Mouse (Mus musculus) spleen, adult 2 months (tissue): ENCODE data around the gene Olfr157.

Experiments
- CTCF ChIP-seq: fragments of 200-500 bp; IDR thresholded peaks from 2 replicates; pipeline ENCODE4 v1.5.1; 2011; ENCODE audit warnings: mild to moderate bottlenecking, inconsistent platforms; ENCODE audit not compliant: insufficient read depth, insufficient read length, insufficient replicate concordance; ENCODE audit errors: extremely low read depth
- POLR2A ChIP-seq: fragments of 200-500 bp; IDR thresholded peaks from 2 replicates; pipeline ENCODE4 v1.6.1; 2011; ENCODE audit warnings: low read depth, low read length, inconsistent platforms

DNA sequence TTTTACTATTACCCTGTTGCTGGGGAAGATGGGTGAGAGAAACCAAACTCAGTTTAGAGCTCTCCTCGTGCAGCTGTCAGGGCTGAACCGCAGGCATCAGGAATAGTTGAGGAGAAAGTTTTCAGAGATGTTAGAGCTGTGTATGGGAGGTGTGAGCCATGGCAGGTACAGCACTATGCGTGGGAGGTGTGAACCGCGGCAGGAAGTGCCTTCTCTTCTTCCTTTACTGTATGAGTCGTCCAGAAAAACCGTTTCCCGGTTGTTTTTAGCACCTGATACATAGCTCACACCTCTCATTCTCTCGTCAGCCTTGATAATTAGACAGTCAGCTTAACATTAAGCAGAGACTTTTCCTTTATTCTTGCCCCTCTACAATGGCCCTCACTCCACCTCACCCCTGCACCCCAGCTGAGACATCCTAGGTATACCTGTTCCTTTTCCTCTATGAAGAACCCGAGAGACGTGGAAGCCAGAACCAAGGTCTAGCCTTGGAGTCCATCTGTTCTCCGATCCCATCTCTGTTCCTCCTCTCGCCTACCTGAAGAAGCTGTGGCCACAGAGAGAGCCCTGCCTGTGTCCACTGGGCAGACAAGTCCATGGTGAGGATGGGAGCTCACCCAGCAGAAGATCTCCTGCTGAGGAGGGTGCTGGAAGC is 17.0 kb downstream of the Olfr157 start:
- TF ChIP-seq CTCF: no peak
- TF ChIP-seq POLR2A: no peak
